Mouse (Mus musculus) forebrain, embryonic 11.5 days (tissue): ENCODE results near the gene Wdr1. TPM values are rescaled to one million over a fixed set of nuclear protein-coding genes. Genes with fewer than 3 reads are reported as not detected.

ENCODE experiments used
- ATAC-seq: fragments of 200-750 bp; cut with Nextera tagmentation; replicated peaks from 2 replicates; pipeline ENCODE4 v1.8.0; 2017; ENCODE audit warnings: moderate TSS enrichment; ENCODE audit not compliant: low FRiP score
- DNase-seq: peaks from one replicate; pipeline ENCODE4 v3.0.0-alpha.2; 2017; ENCODE audit warnings: low spot score
- H3K27ac ChIP-seq: fragments of 300-500 bp; sonication (generic); 2 replicates; pipeline ENCODE4 v1.5.1; 2014; ENCODE audit warnings: low read depth, low read length
- H3K27me3 ChIP-seq: fragments of 300-500 bp; sonication (generic); 2 replicates; pipeline ENCODE4 v1.6.1; 2014; ENCODE audit warnings: mild to moderate bottlenecking, low read length, mixed read lengths; ENCODE audit not compliant: control insufficient read depth, insufficient read depth
- H3K36me3 ChIP-seq: fragments of 300-500 bp; sonication (generic); 2 replicates; pipeline ENCODE4 v1.6.1; 2014; ENCODE audit warnings: mild to moderate bottlenecking, low read length, moderate library complexity, mixed read lengths; ENCODE audit not compliant: control insufficient read depth, insufficient read depth
- H3K4me1 ChIP-seq: fragments of 300-500 bp; sonication (generic); replicated peaks from 2 replicates; pipeline ENCODE4 v1.6.1; 2014; ENCODE audit warnings: low read length, mixed read lengths; ENCODE audit not compliant: control insufficient read depth, insufficient read depth
- H3K4me2 ChIP-seq: fragments of 300-500 bp; sonication (generic); 2 replicates; pipeline ENCODE4 v1.6.1; 2014; ENCODE audit warnings: low read depth, mild to moderate bottlenecking, low read length, moderate library complexity, mixed read lengths; ENCODE audit not compliant: severe bottlenecking
- H3K4me3 ChIP-seq: fragments of 300-500 bp; sonication (generic); 2 replicates; pipeline ENCODE4 v1.5.1; 2014; ENCODE audit warnings: low read depth, low read length
- H3K9ac ChIP-seq: fragments of 300-500 bp; sonication (generic); 2 replicates; pipeline ENCODE4 v1.6.1; 2014; ENCODE audit warnings: low read length
- H3K9me3 ChIP-seq: fragments of 300-500 bp; sonication (generic); 2 replicates; pipeline ENCODE4 v1.6.1; 2016; ENCODE audit warnings: low read length, mixed read lengths; ENCODE audit not compliant: control insufficient read depth
- WGBS: fragments of 180-500 bp; shearing (Covaris S2); extraction: QIAGEN DNeasy Blood & Tissue Kit; methylation state at CpG from one replicate; pipeline ENCODE4 v1.1.7; 2014; 5-methylcytosine and 5-hydroxymethylcytosine counted together
- polyA plus RNA-seq: library from polyadenylated mRNA; unstranded; fragments of >200 nt; fragmentation: Nextera tagmentation; extraction: Ambion mirVana; gene quantifications from 2 replicates; pipeline ENCODE4 v1.2.1, GENCODE M21; 2014

Gene Wdr1
- polyA plus RNA-seq, 1 experiment from 2014 or later: 157 TPM

DNA sequence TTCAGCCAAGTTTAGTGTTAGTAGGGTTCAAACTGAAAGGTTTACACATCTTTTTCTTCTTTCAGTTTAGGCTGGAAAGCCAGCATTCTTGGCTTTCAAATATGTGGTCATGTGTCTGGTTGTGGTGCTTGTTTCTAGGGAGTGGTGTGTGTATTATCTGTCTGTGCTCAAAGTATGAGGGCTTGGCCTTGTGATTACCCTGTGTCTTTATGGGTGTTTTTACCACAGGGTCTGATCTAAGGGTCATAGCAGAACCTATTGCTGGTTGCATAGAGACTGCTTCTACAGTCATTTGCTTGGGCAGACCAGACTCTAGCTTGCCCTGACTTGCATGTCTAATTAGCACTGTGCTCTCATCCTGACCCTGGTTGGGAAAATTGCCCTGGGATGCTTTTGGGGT is 5.6 kb upstream of the Wdr1 start:
- no peaks in the 10 kb centered on the region for H3K4me1 ChIP-seq
- H3K4me2 ChIP-seq: no peak overlapping the region
- no peak for DNase-seq
- H3K9me3 ChIP-seq: no peaks in the 10 kb centered on the region
- H3K36me3 ChIP-seq: no peaks in the 10 kb centered on the region
- no peak overlapping the region for H3K27ac ChIP-seq
- ATAC-seq: no peak
- H3K4me3 ChIP-seq: no peak overlapping the region
- no peak overlapping the region for H3K9ac ChIP-seq
- H3K27me3 ChIP-seq: no peaks in the 10 kb centered on the region

GRCm38 (mm10) chr5:38564831-38565230 is 1.8 kb upstream of the Wdr1 start:
- H3K4me3 ChIP-seq: no peak overlapping the region
- H3K27me3 ChIP-seq: no peaks in the 10 kb centered on the region
- ATAC-seq: no peak
- H3K9ac ChIP-seq: no peak overlapping the region
- 82% methylated on average over 6 of the region's 6 CpGs for WGBS
- no peak overlapping the region for H3K27ac ChIP-seq
- no peak for DNase-seq
- H3K4me1 ChIP-seq: no peaks in the 10 kb centered on the region
- H3K4me2 ChIP-seq: no peak overlapping the region
- H3K9me3 ChIP-seq: no peaks in the 10 kb centered on the region
- H3K36me3 ChIP-seq: no peaks in the 10 kb centered on the region

GRCm38 (mm10) chr5:38561426-38562024 is 1.5 kb downstream of the Wdr1 start:
- H3K27me3 ChIP-seq: no peaks in the 10 kb centered on the region
- peak overlapping the region; percentile 86 for H3K27ac ChIP-seq
- H3K4me1 ChIP-seq: 0 out of 2 replicates have a peak, but pooled peaks cover 2% of the 10 kb centered on the region
- H3K9me3 ChIP-seq: no peaks in the 10 kb centered on the region
- under 1% methylated on average over 67 of the region's 79 CpGs for WGBS
- ATAC-seq: peak; percentile 98
- H3K36me3 ChIP-seq: no peaks in the 10 kb centered on the region; the same call in 1 of the 2 replicates
- peak overlapping the region; percentile 82 for H3K9ac ChIP-seq
- peak; percentile 98 for DNase-seq
- H3K4me2 ChIP-seq: peak overlapping the region; percentile 86
- H3K4me3 ChIP-seq: peak overlapping the region; percentile 88

DNA sequence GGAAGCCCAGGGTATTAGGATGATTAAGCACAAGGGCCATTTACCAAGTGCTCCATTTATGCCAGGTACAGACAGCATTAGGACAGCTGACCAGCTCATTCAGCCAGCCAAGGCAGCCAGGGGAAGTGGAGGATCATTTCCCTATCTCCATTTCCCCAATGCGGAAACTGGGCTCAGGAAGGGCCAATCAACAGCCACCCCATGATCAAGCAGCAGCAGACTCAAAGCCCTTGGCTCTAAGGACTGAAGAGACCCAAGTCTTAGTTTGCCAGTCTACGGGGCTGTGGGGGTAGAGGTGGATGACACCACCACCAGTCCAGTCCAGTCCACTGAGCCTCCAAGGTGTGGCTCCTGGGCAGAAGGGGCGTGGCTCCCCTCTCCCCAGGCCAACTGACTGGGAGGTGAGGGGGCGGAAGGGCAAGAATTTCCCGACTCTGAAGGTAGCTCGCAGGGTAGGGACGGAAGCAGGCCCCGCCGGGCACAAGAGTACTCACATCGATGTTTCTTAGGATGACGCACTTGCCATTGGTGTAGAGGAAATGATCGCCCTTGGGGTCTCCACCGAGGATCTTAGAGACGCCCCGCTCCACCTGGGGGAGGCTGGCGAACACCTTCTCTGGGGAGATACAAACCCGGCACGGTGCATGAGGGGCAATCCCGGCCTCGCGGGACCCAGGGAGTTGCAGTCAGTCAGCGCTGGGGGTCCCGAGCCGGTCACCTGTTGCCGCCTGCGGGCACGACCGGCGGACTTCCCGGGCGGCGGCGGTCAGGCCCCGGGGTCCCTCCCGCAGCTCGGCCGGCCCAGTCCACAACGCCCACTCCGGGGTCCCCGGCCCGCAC is 2.2 kb downstream of the Wdr1 start:
- H3K36me3 ChIP-seq: no peaks in the 10 kb centered on the region; the same call in 1 of the 2 replicates
- H3K4me1 ChIP-seq: 0 out of 2 replicates have a peak, but pooled peaks cover 2% of the 10 kb centered on the region
- H3K27ac ChIP-seq: peak overlapping the region; percentile 86
- H3K4me2 ChIP-seq: peak overlapping the region; percentile 86
- H3K27me3 ChIP-seq: no peaks in the 10 kb centered on the region
- DNase-seq: peak; percentile 71
- no peaks in the 10 kb centered on the region for H3K9me3 ChIP-seq
- ATAC-seq: no peak
- H3K9ac ChIP-seq: peak overlapping the region; percentile 82
- H3K4me3 ChIP-seq: peak overlapping the region; percentile 88
- WGBS: under 1% methylated on average over 38 of the region's 41 CpGs

GRCm38 (mm10) chr5:38558831-38559230 is 4.2 kb downstream of the Wdr1 start:
- 94% methylated on average over 5 of the region's 5 CpGs for WGBS

GRCm38 (mm10) chr5:38557811-38558210 is 5.2 kb downstream of the Wdr1 start:
- Histone ChIP-seq H3K4me2 (no peak overlapping the region), H3K9ac (no peak overlapping the region), H3K4me3 (no peak overlapping the region), H3K4me1 (0 out of 2 replicates have a peak, but pooled peaks cover 2% of the 10 kb centered on the region), H3K36me3 (no peaks in the 10 kb centered on the region; the same call in 1 of the 2 replicates), H3K9me3 (no peaks in the 10 kb centered on the region), H3K27me3 (no peaks in the 10 kb centered on the region), H3K27ac (no peak overlapping the region)
- DNase-seq (no peak), ATAC-seq (no peak)
- 95% methylated on average over 4 of the region's 4 CpGs for WGBS

More at GRCm38 (mm10) chr5:38558831-38559230, 4.2 kb downstream of the Wdr1 start:
- H3K9ac ChIP-seq: no peak overlapping the region
- DNase-seq (no peak), ATAC-seq (no peak)
- H3K4me3 ChIP-seq: no peak overlapping the region
- H3K4me1 ChIP-seq: 0 out of 2 replicates have a peak, but pooled peaks cover 2% of the 10 kb centered on the region
- no peak overlapping the region for H3K4me2 ChIP-seq
- H3K9me3 ChIP-seq: no peaks in the 10 kb centered on the region
- H3K36me3 ChIP-seq: no peaks in the 10 kb centered on the region; the same call in 1 of the 2 replicates
- no peak overlapping the region for H3K27ac ChIP-seq
- no peaks in the 10 kb centered on the region for H3K27me3 ChIP-seq

DNA sequence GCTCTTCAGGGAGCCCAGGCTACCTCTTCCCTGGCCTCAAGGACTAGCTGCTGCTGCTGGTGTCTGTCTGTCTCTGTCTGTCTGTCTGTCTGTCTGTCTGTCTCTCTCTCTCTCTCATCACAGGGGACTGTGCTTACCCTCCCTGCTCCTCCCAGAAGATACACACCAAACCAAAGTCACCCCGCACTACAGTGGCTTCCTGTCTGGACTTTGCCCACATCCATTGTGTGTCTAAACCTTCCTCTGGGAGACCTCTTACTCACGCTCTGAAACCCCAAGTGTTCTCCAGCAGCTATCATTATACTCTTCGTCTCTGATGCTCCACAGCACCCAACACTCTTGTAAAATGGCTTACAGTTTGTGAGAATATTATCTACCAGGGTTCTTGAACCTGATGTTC is 6.6 kb downstream of the Wdr1 start:
- Histone ChIP-seq H3K9ac (no peak overlapping the region), H3K27ac (no peak overlapping the region), H3K4me2 (no peak overlapping the region), H3K36me3 (no peaks in the 10 kb centered on the region; the same call in 1 of the 2 replicates), H3K27me3 (no peaks in the 10 kb centered on the region), H3K9me3 (no peaks in the 10 kb centered on the region), H3K4me3 (no peak overlapping the region), H3K4me1 (0 out of 2 replicates have a peak, but pooled peaks cover 2% of the 10 kb centered on the region)
- 94% methylated on average over 3 of the region's 3 CpGs for WGBS
- DNase-seq (no peak), ATAC-seq (no peak)

GRCm38 (mm10) chr5:38553953-38554352 is 9.1 kb downstream of the Wdr1 start:
- H3K4me2 ChIP-seq: no peak overlapping the region
- H3K36me3 ChIP-seq: no peaks in the 10 kb centered on the region; the same call in 1 of the 2 replicates
- H3K4me3 ChIP-seq: no peak overlapping the region
- 0 out of 2 replicates have a peak, but pooled peaks cover under 1% of the 10 kb centered on the region for H3K4me1 ChIP-seq
- no peaks in the 10 kb centered on the region for H3K9me3 ChIP-seq
- WGBS: 46% methylated on average over 3 of the region's 3 CpGs
- no peaks in the 10 kb centered on the region for H3K27me3 ChIP-seq
- DNase-seq: no peak
- no peak overlapping the region for H3K27ac ChIP-seq
- ATAC-seq: no peak
- no peak overlapping the region for H3K9ac ChIP-seq
